Mouse (Mus musculus) ES-E14 (cell line): ENCODE results near the gene Cplane1. TPM values are rescaled to one million over a fixed set of nuclear protein-coding genes. Genes with fewer than 3 reads are reported as not detected.

ENCODE experiments used
- DNase-seq: peaks from one replicate; pipeline ENCODE4 v3.0.0-alpha.2; 2013; ENCODE audit warnings: low read depth, low spot score
- H3K27ac ChIP-seq: 2 replicates; pipeline ENCODE4 v1.5.1; 2012; ENCODE audit warnings: low read depth, mild to moderate bottlenecking, low read length, moderate library complexity, mixed read lengths; ENCODE audit not compliant: poor library complexity, insufficient read depth, severe bottlenecking
- H3K36me3 ChIP-seq: 2 replicates; pipeline ENCODE4 v1.6.1; 2012; ENCODE audit warnings: mild to moderate bottlenecking, low read length, moderate library complexity, mixed read lengths; ENCODE audit not compliant: control insufficient read depth, poor library complexity, insufficient read depth, severe bottlenecking
- H3K4me1 ChIP-seq, 2 experiments: fragments of 150-350 bp in 1 of 2; sonication (generic) in 1 of 2; 2 replicates each; pipeline ENCODE4 v1.6.1; 2012; ENCODE audit warnings: low read length in 2 of 2, mild to moderate bottlenecking in 1 of 2, mixed read lengths in 1 of 2; ENCODE audit not compliant: control insufficient read depth in 2 of 2, insufficient read depth in 2 of 2, poor library complexity in 1 of 2
- H3K4me3 ChIP-seq, 2 experiments: fragments of 150-350 bp in 1 of 2; sonication (generic) in 1 of 2; 2 replicates each; pipeline ENCODE4 v1.5.1; 2012; ENCODE audit warnings: low read length in 2 of 2, low read depth in 1 of 2, mild to moderate bottlenecking in 1 of 2, mixed read lengths in 1 of 2; ENCODE audit not compliant: insufficient read depth in 1 of 2, poor library complexity in 1 of 2, severe bottlenecking in 1 of 2
- H3K9ac ChIP-seq: 2 replicates; pipeline ENCODE4 v1.6.1; 2012; ENCODE audit warnings: low read depth, mild to moderate bottlenecking, low read length, mixed read lengths; ENCODE audit not compliant: poor library complexity, insufficient read depth, severe bottlenecking
- H3K9me3 ChIP-seq: fragments of 150-350 bp; sonication (generic); 2 replicates; pipeline ENCODE4 v1.6.1; 2012; ENCODE audit warnings: low read depth, mild to moderate bottlenecking, low read length; ENCODE audit not compliant: control insufficient read depth, insufficient read depth
- CHD2 ChIP-seq: IDR thresholded peaks from 2 replicates; pipeline ENCODE4 v1.6.1; 2014; ENCODE audit warnings: mild to moderate bottlenecking, low read depth, low read length, inconsistent platforms
- HCFC1 ChIP-seq: IDR thresholded peaks from 2 replicates; pipeline ENCODE4 v1.6.1; 2012; ENCODE audit warnings: low read length, inconsistent platforms, borderline replicate concordance; ENCODE audit not compliant: insufficient read depth
- MAFK ChIP-seq: IDR thresholded peaks from 2 replicates; pipeline ENCODE4 v1.6.1; 2014; ENCODE audit warnings: mild to moderate bottlenecking, low read depth, low read length, inconsistent platforms; ENCODE audit not compliant: insufficient read depth
- ZC3H11A ChIP-seq: IDR thresholded peaks from 2 replicates; pipeline ENCODE4 v1.6.1; 2012; ENCODE audit warnings: low read depth, mild to moderate bottlenecking, inconsistent platforms, low read length, borderline replicate concordance
- ZNF384 ChIP-seq: IDR thresholded peaks from 2 replicates; pipeline ENCODE4 v1.6.1; 2012; ENCODE audit warnings: low read depth, low read length, inconsistent platforms
- in situ Hi-C, 2 experiments: fragments of 600-800 bp; cut with MboI; formaldehyde crosslinking; loops; one replicate each; pipeline ENCODE4 v1.15.1; 2025; ENCODE audit warnings: low sequenced_read_pairs in 2 of 2, inconsistent platforms in 1 of 2; ENCODE audit not compliant: unreplicated experiment in 2 of 2
- total RNA-seq: library from RNA; depleted of rRNA; stranded (reverse); fragments of 300-350 nt; gene quantifications from 2 replicates; pipeline ENCODE4 v1.2.3, GENCODE M21; 2012

Cplane1 gene
- total RNA-seq, 1 experiment, result 13.5 TPM

- in situ Hi-C loops, result no loop called here
- no peak for DNase-seq
- Histone ChIP-seq H3K4me1 (0 out of 4 replicates have a peak, but pooled peaks cover 0 to 2% of the 10 kb centered on the region in 2 experiments), H3K9ac (no peak overlapping the region), H3K4me3 (no peak overlapping the region), H3K9me3 (no peaks in the 10 kb centered on the region), H3K36me3 (no peaks in the 10 kb centered on the region), H3K27ac (no peak overlapping the region)
- TF ChIP-seq HCFC1 (no peak), ZC3H11A (no peak)
Observed at GRCm38 (mm10) chr15:8281701-8282100, 112.8 kb downstream of the Cplane1 start.

GRCm38 (mm10) chr15:8282155-8282554 is 113.2 kb downstream of the Cplane1 start:
- no peak for DNase-seq
- Histone ChIP-seq H3K9me3 (no peaks in the 10 kb centered on the region), H3K4me3 (no peak overlapping the region), H3K9ac (no peak overlapping the region), H3K4me1 (0 out of 4 replicates have a peak, but pooled peaks cover 0 to 2% of the 10 kb centered on the region in 2 experiments), H3K27ac (no peak overlapping the region), H3K36me3 (no peaks in the 10 kb centered on the region)
- in situ Hi-C loops, result no loop called here
- TF ChIP-seq HCFC1, result no peak

- H3K9me3 ChIP-seq, result no peaks in the 10 kb centered on the region
- H3K4me3 ChIP-seq, result no peak overlapping the region
- peaks cover 12% of the 10 kb centered on the region for H3K36me3 ChIP-seq
- H3K4me1 ChIP-seq, result no peaks in the 10 kb centered on the region
- no peak for DNase-seq
- H3K9ac ChIP-seq, result no peak overlapping the region
- TF ChIP-seq ZC3H11A (no peak), HCFC1 (no peak), MAFK (no peak), CHD2 (no peak), ZNF384 (no peak)
- in situ Hi-C loops, result no loop called here
- no peak overlapping the region for H3K27ac ChIP-seq
Observed at GRCm38 (mm10) chr15:8291251-8291650, 122.3 kb downstream of the Cplane1 start.

GRCm38 (mm10) chr15:8294150-8294549 is 125.2 kb downstream of the Cplane1 start:
- H3K36me3 ChIP-seq, result peaks cover 12% of the 10 kb centered on the region
- no peak for TF ChIP-seq ZC3H11A
- no peak for TF ChIP-seq HCFC1
- TF ChIP-seq CHD2, result no peak

DNA sequence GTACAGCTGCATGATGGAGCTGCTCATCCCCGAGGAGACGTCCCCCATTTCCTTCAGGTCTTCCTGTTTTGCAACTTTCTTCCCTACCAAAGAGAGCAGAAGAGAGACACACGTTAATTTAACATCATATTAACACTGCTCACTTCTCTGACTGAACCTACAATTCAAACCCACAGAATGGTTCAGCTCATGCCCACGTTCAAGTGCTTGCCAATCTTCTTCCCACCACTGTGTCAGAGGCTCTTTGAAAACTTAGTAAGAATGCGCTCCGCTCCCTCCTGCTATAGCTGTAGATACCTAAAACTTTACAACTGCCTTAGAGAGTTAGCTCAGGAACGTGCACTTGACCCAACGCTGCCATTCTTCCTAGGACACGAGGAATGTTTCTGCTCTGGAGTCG is 134.0 kb downstream of the Cplane1 start:
- TF ChIP-seq ZNF384 (no peak), MAFK (no peak), HCFC1 (no peak), ZC3H11A (no peak), CHD2 (no peak)
- in situ Hi-C loops, result no loop called here

More at GRCm38 (mm10) chr15:8294150-8294549, 125.2 kb downstream of the Cplane1 start:
- Histone ChIP-seq H3K9me3 (no peaks in the 10 kb centered on the region), H3K4me1 (no peaks in the 10 kb centered on the region), H3K27ac (no peak overlapping the region), H3K9ac (no peak overlapping the region), H3K4me3 (no peak overlapping the region)
- DNase-seq, result no peak
- in situ Hi-C loops, result no loop called here

More for the DNA sequence above, 134.0 kb downstream of the Cplane1 start:
- no peak for DNase-seq
- Histone ChIP-seq H3K4me1 (no peaks in the 10 kb centered on the region), H3K9me3 (no peaks in the 10 kb centered on the region), H3K36me3 (peaks cover 11% of the 10 kb centered on the region), H3K9ac (no peak overlapping the region), H3K4me3 (no peak overlapping the region), H3K27ac (no peak overlapping the region)
